Mouse (Mus musculus) spleen, postnatal 14 days (tissue): ENCODE data around the gene Tmem201.
A peak's percentile ranks its signal among the peaks of the same experiment; 100 is the strongest.

ENCODE experiments used
- DNase-seq, 2 experiments: peaks; one replicate each; pipeline ENCODE4 v3.0.0; 2021 to 2022; ENCODE audit warnings: low spot score in 2 of 2

Tmem201 gene

GRCm38 (mm10) chr4:149684841-149685623 lies 52.8 kb downstream of the Tmem201 start:
- DNase-seq: no peak

GRCm38 (mm10) chr4:149683875-149684274 lies 54.0 kb downstream of the Tmem201 start:
- DNase-seq: no peak

GRCm38 (mm10) chr4:149679056-149679770 lies 58.6 kb downstream of the Tmem201 start:
- no peak for DNase-seq

DNA sequence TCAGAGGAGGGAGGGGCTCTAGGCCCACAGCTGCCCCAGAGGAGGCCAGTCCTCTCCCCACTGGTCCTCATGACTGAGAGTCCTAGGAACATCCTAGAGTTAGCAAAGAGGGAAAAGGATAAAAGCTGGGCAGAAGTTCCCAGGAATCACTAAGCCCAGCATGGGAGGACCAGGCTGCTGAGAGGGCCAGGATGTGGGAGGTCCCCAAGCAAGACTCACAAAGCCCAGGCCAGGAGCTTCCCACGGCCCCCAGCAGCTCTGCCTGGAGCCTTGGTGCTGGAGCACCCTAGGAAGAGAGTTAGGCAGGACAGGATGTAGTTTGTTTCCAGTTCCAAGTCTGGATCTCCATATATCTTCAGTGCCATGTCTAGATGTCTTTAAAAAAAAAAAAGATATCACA lies 59.8 kb downstream of the Tmem201 start:
- DNase-seq: no peak

- peak in 1 of 2 experiments; percentile 50 for DNase-seq
These were observed 62.2 kb downstream of the Tmem201 start for GRCm38 (mm10) chr4:149675378-149676261.

- no peak for DNase-seq
These were observed 62.9 kb downstream of the Tmem201 start for GRCm38 (mm10) chr4:149674814-149675377.

- DNase-seq: no peak
These were observed 65.1 kb downstream of the Tmem201 start for GRCm38 (mm10) chr4:149672747-149673146.

DNA sequence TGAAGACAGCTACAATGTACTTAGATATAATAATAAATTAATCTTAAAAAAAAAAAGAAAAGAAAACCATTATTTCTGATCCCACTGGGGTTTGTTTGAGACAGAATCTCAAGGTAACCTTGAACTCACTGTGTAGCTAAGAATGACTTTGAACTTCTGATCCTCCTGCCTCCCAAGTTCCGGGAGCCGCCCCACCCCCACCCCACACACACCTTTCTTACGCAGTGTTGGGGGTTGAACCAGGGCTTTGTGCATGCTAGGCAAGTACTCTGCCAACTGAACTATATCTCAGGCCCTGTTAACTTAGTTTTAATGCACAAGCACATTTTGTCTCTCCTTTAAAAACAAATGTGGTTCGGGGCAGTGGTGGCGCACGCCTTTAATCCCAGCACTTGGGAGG lies 66.7 kb downstream of the Tmem201 start:
- DNase-seq: no peak

DNA sequence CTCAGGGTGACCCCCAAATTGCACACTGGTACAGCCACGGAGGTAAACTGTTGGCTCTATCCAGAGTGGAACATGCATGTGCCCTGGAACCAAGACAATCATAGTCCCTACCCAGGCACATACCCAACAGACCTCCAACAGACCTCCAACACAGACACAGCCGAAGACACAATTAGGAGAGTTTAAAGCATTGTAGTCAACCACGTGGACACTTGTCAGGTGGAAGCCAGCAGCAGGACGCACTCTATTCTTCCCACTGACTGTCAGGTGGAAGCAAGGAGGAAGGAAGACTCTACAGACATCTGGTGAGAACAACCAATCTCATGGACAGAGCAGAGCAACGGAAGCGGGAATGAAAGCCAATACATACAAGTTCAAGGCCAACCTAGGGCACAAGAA lies 72.2 kb downstream of the Tmem201 start:
- DNase-seq: no peak
